Mouse (Mus musculus): Measurements from ENCODE around the gene Srrd. TPM values are rescaled to one million over a fixed set of nuclear protein-coding genes. Genes with fewer than 3 reads are reported as not detected.
A peak's percentile ranks its signal among the peaks of the same experiment; 100 is the strongest.

Gene Srrd
- polyA plus RNA-seq, 1 experiment from 2014 or later: 53.8 TPM

DNA sequence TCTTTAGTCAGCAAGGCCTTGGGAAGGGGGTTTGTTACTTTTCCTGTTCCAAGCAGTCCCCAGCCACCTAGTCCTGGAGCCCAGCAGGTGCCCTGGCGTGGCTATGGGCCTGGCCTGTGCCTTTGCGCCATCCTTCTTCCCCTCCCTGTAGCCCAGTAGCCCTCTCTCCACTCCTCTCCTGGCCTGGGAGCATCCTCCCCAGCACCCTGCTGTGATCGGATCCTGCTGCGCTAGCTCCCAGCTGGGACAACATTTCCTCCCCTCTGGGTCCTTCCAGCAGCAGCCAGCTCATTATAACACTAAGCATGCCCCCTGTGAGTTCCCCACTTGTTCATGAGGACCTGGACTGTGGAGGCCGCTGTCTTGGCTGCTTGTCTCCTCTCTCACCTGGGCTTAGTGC lies 37.0 kb downstream of the Srrd start:
- WGBS: 58% methylated on average over 5 of the region's 5 CpGs
- peaks cover 35% of the 10 kb centered on the region for H3K36me3 ChIP-seq
- H3K4me1 ChIP-seq (replicated peaks): no peaks in the 10 kb centered on the region
- no peaks in the 10 kb centered on the region for H3K9me3 ChIP-seq
- H3K4me2 ChIP-seq (replicated peaks): no peak overlapping the region
- ATAC-seq: no peak
- no peaks in the 10 kb centered on the region for H3K27me3 ChIP-seq
- peak overlapping the region; percentile 36; the same call in 1 of the 2 replicates for H3K9ac ChIP-seq (replicated peaks)
- H3K27ac ChIP-seq: no peak overlapping the region
- no peak overlapping the region for H3K4me3 ChIP-seq (replicated peaks)

DNA sequence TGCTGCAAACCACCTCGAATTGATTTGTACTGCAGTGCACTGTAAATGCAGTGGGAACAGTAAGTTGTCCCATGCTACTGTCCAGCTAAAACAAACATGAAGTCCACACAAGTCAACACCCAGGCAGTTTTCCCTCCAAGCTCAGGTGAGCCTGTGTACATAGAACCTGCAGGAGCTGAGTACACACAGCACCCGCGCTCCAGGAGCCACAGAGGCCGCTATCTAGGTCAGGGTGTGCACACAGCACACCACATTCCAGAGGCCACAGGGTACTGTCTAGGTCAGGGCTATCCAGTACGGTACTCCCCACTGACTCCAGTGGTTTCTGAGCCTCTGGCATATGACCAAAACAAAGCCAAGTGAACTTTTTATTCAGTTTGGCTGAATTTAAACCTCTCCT lies 40.5 kb downstream of the Srrd start:
- Histone ChIP-seq H3K4me3 (replicated peaks) (no peak overlapping the region), H3K4me2 (replicated peaks) (no peak overlapping the region), H3K9ac (replicated peaks) (no peak overlapping the region), H3K27ac (no peak overlapping the region), H3K27me3 (no peaks in the 10 kb centered on the region), H3K4me1 (replicated peaks) (no peaks in the 10 kb centered on the region), H3K9me3 (no peaks in the 10 kb centered on the region), H3K36me3 (peaks cover 2% of the 10 kb centered on the region; the same call in 1 of the 2 replicates)
- ATAC-seq: no peak
- WGBS: 88% methylated on average over 5 of the region's 5 CpGs

DNA sequence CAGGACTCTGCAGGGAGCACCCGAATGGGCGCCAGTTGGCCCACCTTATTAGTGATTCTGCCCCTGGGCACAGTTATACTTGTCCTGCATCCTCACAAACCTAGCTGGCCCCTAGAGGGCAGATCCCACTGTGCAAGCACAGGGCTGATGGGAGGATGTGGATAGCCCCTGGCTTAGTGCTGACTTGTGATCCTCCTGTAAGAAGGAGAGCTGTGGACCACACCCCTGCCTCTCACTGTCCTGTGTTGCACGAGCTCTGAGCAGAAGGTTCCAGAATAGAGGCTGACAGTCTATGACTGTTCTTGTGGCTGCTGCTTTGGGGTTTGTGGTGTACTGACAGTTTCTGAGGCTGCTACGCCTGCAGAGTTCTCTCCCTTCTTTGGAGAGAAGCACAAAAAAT lies 41.1 kb downstream of the Srrd start:
- Histone ChIP-seq H3K27me3 (no peaks in the 10 kb centered on the region), H3K9ac (replicated peaks) (no peak overlapping the region), H3K36me3 (no peaks in the 10 kb centered on the region), H3K4me2 (replicated peaks) (no peak overlapping the region), H3K9me3 (no peaks in the 10 kb centered on the region), H3K4me1 (replicated peaks) (no peaks in the 10 kb centered on the region), H3K4me3 (replicated peaks) (no peak overlapping the region), H3K27ac (no peak overlapping the region)
- no peak for ATAC-seq
- WGBS: 88% methylated on average over 4 of the region's 4 CpGs

- Histone ChIP-seq H3K4me3 (replicated peaks) (no peak overlapping the region), H3K4me2 (replicated peaks) (no peak overlapping the region), H3K9me3 (no peaks in the 10 kb centered on the region), H3K27me3 (no peaks in the 10 kb centered on the region), H3K27ac (no peak overlapping the region), H3K36me3 (no peaks in the 10 kb centered on the region), H3K9ac (replicated peaks) (no peak overlapping the region), H3K4me1 (replicated peaks) (no peaks in the 10 kb centered on the region)
- no peak for ATAC-seq
- whole genome bisulfite sequencing: 92% methylated on average over 6 of the region's 6 CpGs
Measured at GRCm38 (mm10) chr5:112300721-112301308, 42.0 kb downstream of the Srrd start.

GRCm38 (mm10) chr5:112300112-112300511 lies 42.7 kb downstream of the Srrd start:
- H3K27ac ChIP-seq: no peak overlapping the region
- H3K4me3 ChIP-seq (replicated peaks): no peak overlapping the region
- no peaks in the 10 kb centered on the region for H3K36me3 ChIP-seq
- H3K9me3 ChIP-seq: no peaks in the 10 kb centered on the region
- no peaks in the 10 kb centered on the region for H3K27me3 ChIP-seq
- no peak for ATAC-seq
- 93% methylated on average over 2 of the region's 2 CpGs for WGBS
- peaks cover 6% of the 10 kb centered on the region for H3K4me1 ChIP-seq (replicated peaks)
- H3K9ac ChIP-seq (replicated peaks): no peak overlapping the region
- H3K4me2 ChIP-seq (replicated peaks): no peak overlapping the region

- H3K9ac ChIP-seq (replicated peaks): no peak overlapping the region
- H3K27me3 ChIP-seq: no peaks in the 10 kb centered on the region
- no peak for ATAC-seq
- no peaks in the 10 kb centered on the region for H3K36me3 ChIP-seq
- peaks cover 13% of the 10 kb centered on the region for H3K4me1 ChIP-seq (replicated peaks)
- H3K4me3 ChIP-seq (replicated peaks): no peak overlapping the region
- H3K4me2 ChIP-seq (replicated peaks): no peak overlapping the region
- WGBS: 87% methylated on average over 4 of the region's 4 CpGs
- no peak overlapping the region for H3K27ac ChIP-seq
- H3K9me3 ChIP-seq: no peaks in the 10 kb centered on the region
Measured at GRCm38 (mm10) chr5:112299399-112299798, 43.4 kb downstream of the Srrd start.

DNA sequence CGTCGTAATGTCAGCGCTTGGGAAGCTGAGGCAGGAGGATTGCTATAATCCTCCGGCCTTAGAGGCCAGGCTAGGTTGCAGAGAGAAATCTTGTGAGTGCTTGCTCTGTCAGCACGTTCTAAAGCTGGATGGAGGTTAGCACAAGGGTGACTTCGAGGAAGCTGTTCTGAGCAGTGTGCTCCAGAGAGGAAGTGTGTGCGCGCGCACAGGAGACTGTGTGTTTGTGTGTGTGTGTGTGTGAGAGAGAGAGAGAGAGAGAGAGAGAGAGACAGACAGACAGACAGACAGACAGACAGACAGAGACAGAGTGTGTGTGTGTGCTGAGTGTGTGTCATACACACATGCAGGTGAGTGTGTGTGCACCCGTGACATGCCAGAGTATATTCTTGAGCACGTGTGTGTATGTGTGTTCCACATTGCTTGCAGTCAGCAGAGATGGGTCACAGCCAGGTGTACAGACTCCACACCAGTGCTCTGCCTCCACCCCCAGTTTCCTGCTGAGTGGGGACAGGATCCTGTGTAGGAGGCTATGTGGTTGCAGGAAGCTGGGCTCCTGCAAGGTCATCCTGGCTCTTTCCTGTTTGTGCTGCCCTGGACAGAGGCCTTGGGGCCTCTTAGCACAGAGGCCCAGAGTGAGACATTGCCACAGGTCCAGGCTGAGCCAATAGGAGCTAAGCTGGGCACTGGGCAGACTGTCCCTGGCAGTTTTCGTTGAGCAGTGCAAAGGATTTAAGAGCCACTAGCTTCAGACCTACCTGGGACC lies 44.4 kb downstream of the Srrd start:
- no peak overlapping the region for H3K4me3 ChIP-seq (replicated peaks)
- WGBS: 94% methylated on average over 12 of the region's 12 CpGs
- H3K36me3 ChIP-seq: no peaks in the 10 kb centered on the region
- no peak overlapping the region for H3K27ac ChIP-seq
- H3K9me3 ChIP-seq: no peaks in the 10 kb centered on the region
- peaks cover 16% of the 10 kb centered on the region for H3K4me1 ChIP-seq (replicated peaks)
- ATAC-seq: no peak
- no peaks in the 10 kb centered on the region for H3K27me3 ChIP-seq
- no peak overlapping the region for H3K9ac ChIP-seq (replicated peaks)
- H3K4me2 ChIP-seq (replicated peaks): no peak overlapping the region

GRCm38 (mm10) chr5:112297257-112297656 lies 45.6 kb downstream of the Srrd start:
- WGBS: 90% methylated on average over 2 of the region's 2 CpGs
- peaks cover 20% of the 10 kb centered on the region for H3K4me1 ChIP-seq (replicated peaks)
- no peak for ATAC-seq
- H3K9ac ChIP-seq (replicated peaks): 0 out of 2 replicates have a peak overlapping the region, but pooled peaks have one; percentile 2
- H3K27me3 ChIP-seq: no peaks in the 10 kb centered on the region
- no peak overlapping the region for H3K4me2 ChIP-seq (replicated peaks)
- no peak overlapping the region for H3K4me3 ChIP-seq (replicated peaks)
- H3K36me3 ChIP-seq: no peaks in the 10 kb centered on the region
- no peaks in the 10 kb centered on the region for H3K9me3 ChIP-seq
- no peak overlapping the region for H3K27ac ChIP-seq

- WGBS: 85% methylated on average over 6 of the region's 6 CpGs
- H3K4me2 ChIP-seq (replicated peaks): no peak overlapping the region
- no peak overlapping the region for H3K27ac ChIP-seq
- no peaks in the 10 kb centered on the region for H3K36me3 ChIP-seq
- no peaks in the 10 kb centered on the region for H3K27me3 ChIP-seq
- 0 out of 2 replicates have a peak overlapping the region, but pooled peaks have one; percentile 2 for H3K9ac ChIP-seq (replicated peaks)
- H3K4me1 ChIP-seq (replicated peaks): peaks cover 21% of the 10 kb centered on the region
- no peak overlapping the region for H3K4me3 ChIP-seq (replicated peaks)
- no peak for ATAC-seq
- no peaks in the 10 kb centered on the region for H3K9me3 ChIP-seq
Measured at GRCm38 (mm10) chr5:112296404-112297181, 46.2 kb downstream of the Srrd start.

DNA sequence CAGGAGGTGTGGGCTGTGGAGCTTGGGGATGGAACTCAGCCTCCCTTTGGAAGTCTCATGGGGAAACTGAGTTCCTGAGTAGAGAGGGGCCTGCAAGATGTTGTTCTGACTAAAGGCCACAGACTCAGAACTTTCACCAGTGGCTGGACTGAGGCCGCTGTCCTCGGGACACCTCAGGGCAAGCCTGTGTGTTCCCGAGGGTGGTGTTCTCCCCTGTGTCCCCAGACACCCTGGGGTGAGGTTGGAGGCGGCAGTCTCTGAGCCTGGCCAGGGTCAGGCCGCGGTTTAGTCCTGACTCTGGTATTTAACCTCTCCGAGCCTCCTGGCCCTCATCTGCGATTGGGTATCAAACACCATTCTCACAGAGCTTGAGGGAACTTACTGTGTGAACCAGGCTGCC lies 47.3 kb downstream of the Srrd start:
- WGBS: 59% methylated on average over 8 of the region's 8 CpGs
- H3K36me3 ChIP-seq: no peaks in the 10 kb centered on the region
- no peak for ATAC-seq

GRCm38 (mm10) chr5:112295162-112295561 lies 47.7 kb downstream of the Srrd start:
- 25% methylated on average over 8 of the region's 8 CpGs for WGBS

More for the DNA sequence above, 47.3 kb downstream of the Srrd start:
- Histone ChIP-seq H3K27me3 (no peaks in the 10 kb centered on the region), H3K9ac (replicated peaks) (peak overlapping the region; percentile 20; the same call in 1 of the 2 replicates), H3K4me2 (replicated peaks) (no peak overlapping the region), H3K4me3 (replicated peaks) (no peak overlapping the region), H3K4me1 (replicated peaks) (peaks cover 21% of the 10 kb centered on the region), H3K9me3 (no peaks in the 10 kb centered on the region), H3K27ac (no peak overlapping the region)

DNA sequence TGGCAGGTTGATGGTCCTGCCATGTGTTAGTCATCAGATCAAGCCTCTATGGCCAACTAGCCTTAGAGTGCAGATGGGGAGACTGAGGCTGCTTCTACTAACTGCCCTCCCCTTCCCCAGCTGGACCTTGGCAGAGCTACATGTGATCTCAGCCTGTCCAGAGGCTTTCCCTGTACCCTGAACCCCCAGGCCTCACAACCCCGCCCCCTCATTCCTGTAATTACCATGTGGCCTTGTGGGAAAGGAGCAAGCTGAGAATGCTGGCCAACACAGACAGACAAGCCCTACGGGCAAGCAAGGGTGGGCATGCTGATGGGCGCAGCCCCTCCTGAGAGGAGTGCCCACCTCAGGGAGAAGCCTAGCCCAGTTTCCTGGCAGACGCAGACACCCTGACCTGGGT lies 48.1 kb downstream of the Srrd start:
- Histone ChIP-seq H3K27me3 (no peaks in the 10 kb centered on the region), H3K36me3 (no peaks in the 10 kb centered on the region)
- WGBS: 66% methylated on average over 4 of the region's 4 CpGs

More at GRCm38 (mm10) chr5:112295162-112295561, 47.7 kb downstream of the Srrd start:
- Histone ChIP-seq H3K27ac (no peak overlapping the region), H3K9me3 (no peaks in the 10 kb centered on the region), H3K4me2 (replicated peaks) (no peak overlapping the region), H3K4me3 (replicated peaks) (no peak overlapping the region), H3K4me1 (replicated peaks) (peaks cover 21% of the 10 kb centered on the region), H3K36me3 (no peaks in the 10 kb centered on the region), H3K27me3 (no peaks in the 10 kb centered on the region), H3K9ac (replicated peaks) (peak overlapping the region; percentile 20; the same call in 1 of the 2 replicates)
- no peak for ATAC-seq

More for the DNA sequence above, 48.1 kb downstream of the Srrd start:
- Histone ChIP-seq H3K4me3 (replicated peaks) (no peak overlapping the region), H3K9ac (replicated peaks) (no peak overlapping the region; the same call in 1 of the 2 replicates), H3K4me2 (replicated peaks) (no peak overlapping the region), H3K27ac (no peak overlapping the region), H3K4me1 (replicated peaks) (peaks cover 21% of the 10 kb centered on the region), H3K9me3 (no peaks in the 10 kb centered on the region)
- ATAC-seq: no peak
